Mouse (Mus musculus) small intestine, adult 2 months (tissue): ENCODE measurements at regions not wholly inside any gene's neighbourhood (a gene's known extent, or its start where the extent isn't known, plus 50 kb on each side); places are given as distances from the start of the nearest gene placed in this dataset.

Experiments used
- CTCF ChIP-seq: fragments of 200-500 bp; IDR thresholded peaks from 2 replicates; pipeline ENCODE4 v1.5.1; 2012; ENCODE audit warnings: low read depth, mild to moderate bottlenecking, control low read depth, inconsistent platforms, low read length, moderate library complexity, mixed read lengths; ENCODE audit not compliant: insufficient replicate concordance, insufficient read length; ENCODE audit errors: extremely low read depth
- POLR2A ChIP-seq: fragments of 200-500 bp; IDR thresholded peaks from 2 replicates; pipeline ENCODE4 v1.6.1; 2012; ENCODE audit warnings: low read depth, mild to moderate bottlenecking, control low read depth, inconsistent platforms, low read length, moderate library complexity

DNA sequence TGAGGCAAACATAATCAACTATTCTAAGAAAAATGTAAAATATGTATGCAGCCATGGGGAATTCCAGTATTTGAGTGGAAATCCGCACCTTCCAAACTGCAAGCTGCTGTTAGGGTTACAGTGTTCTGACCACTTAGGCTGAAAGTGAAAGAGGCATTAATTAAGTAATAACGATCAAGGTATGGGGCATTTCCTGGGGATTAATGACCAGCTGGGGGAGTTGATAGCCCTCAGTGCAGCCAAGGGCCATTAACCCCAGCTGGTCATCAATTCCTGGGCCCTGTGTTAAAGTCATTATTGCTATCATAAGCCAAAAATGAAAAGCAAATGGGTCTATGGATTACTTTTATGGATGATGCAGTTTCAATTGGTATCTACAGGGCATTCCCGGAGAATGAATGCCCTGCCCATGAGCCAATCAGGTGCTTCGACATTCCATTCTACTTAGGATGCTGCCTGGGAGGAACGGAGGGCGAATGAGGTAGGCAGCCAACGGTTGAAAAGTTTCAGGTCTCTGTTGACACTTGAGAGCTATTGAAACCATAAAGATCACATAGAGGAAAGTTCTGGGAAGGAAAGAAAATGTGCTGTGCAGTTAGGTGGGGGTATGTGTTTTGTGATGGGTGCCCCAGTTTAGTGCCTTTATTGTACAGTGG is 257.2 kb upstream of the Dph6 start:
- TF ChIP-seq POLR2A (no peak), CTCF (no peak)
